Mouse (Mus musculus) lung, postnatal 0 days (tissue): ENCODE measurements around the gene Lhfpl2. TPM values are rescaled to one million over a fixed set of nuclear protein-coding genes. Genes with fewer than 3 reads are reported as not detected.

Experiments
- ATAC-seq: fragments of 200-750 bp; cut with Nextera tagmentation; 2 replicates; pipeline ENCODE4 v1.8.0; 2017; ENCODE audit warnings: moderate library complexity
- DNase-seq: peaks from one replicate; pipeline ENCODE4 v3.0.0-alpha.2; 2016; ENCODE audit warnings: low spot score
- H3K27ac ChIP-seq: fragments of 300-500 bp; sonication (generic); 2 replicates; pipeline ENCODE4 v1.5.1; 2014; ENCODE audit warnings: antibody characterized with exemption, mild to moderate bottlenecking, low read length, mixed read lengths
- H3K27me3 ChIP-seq: fragments of 300-500 bp; sonication (generic); replicated peaks from 2 replicates; pipeline ENCODE4 v1.6.1; 2014; ENCODE audit warnings: low read length, mixed read lengths; ENCODE audit not compliant: insufficient read depth
- H3K36me3 ChIP-seq: fragments of 300-500 bp; sonication (generic); 2 replicates; pipeline ENCODE4 v1.6.1; 2014; ENCODE audit warnings: low read length, mixed read lengths; ENCODE audit not compliant: insufficient read depth
- H3K4me1 ChIP-seq: fragments of 300-500 bp; sonication (generic); 2 replicates; pipeline ENCODE4 v1.6.1; 2014; ENCODE audit warnings: antibody characterized with exemption, low read depth, low read length, mixed read lengths; ENCODE audit not compliant: insufficient read depth
- H3K4me2 ChIP-seq: fragments of 300-500 bp; sonication (generic); replicated peaks from 2 replicates; pipeline ENCODE4 v1.6.1; 2014; ENCODE audit warnings: low read depth, mild to moderate bottlenecking, low read length, moderate library complexity, mixed read lengths
- H3K4me3 ChIP-seq: fragments of 300-500 bp; sonication (generic); 2 replicates; pipeline ENCODE4 v1.5.1; 2014; ENCODE audit warnings: low read depth, low read length
- H3K9ac ChIP-seq: fragments of 300-500 bp; sonication (generic); replicated peaks from 2 replicates; pipeline ENCODE4 v1.6.1; 2014; ENCODE audit warnings: low read depth, mild to moderate bottlenecking
- H3K9me3 ChIP-seq: fragments of 300-500 bp; sonication (generic); 2 replicates; pipeline ENCODE4 v1.6.1; 2016; ENCODE audit warnings: low read length, mixed read lengths
- CTCF ChIP-seq: IDR thresholded peaks from 2 replicates; pipeline ENCODE4 v1.5.1; 2016; ENCODE audit warnings: antibody characterized with exemption, mild to moderate bottlenecking
- EP300 ChIP-seq: IDR thresholded peaks from 2 replicates; pipeline ENCODE4 v1.6.1; 2016; ENCODE audit warnings: antibody characterized with exemption, mild to moderate bottlenecking, control low read depth
- WGBS: fragments of 180-500 bp; shearing (Covaris S2); extraction: QIAGEN DNeasy Blood & Tissue Kit; methylation state at CpG from one replicate; pipeline ENCODE4 v1.1.7; 2014; 5-methylcytosine and 5-hydroxymethylcytosine counted together
- polyA plus RNA-seq: library from polyadenylated mRNA; unstranded; fragments of >200 nt; fragmentation: Nextera tagmentation; extraction: Ambion mirVana; gene quantifications from 2 replicates; pipeline ENCODE4 v1.2.1, GENCODE M21; 2015

Lhfpl2 gene
- polyA plus RNA-seq, 1 experiment from 2014 or later, result 19.9 TPM

- Histone ChIP-seq H3K4me3 (no peak overlapping the region), H3K9ac (no peak overlapping the region), H3K27ac (no peak overlapping the region), H3K4me2 (no peak overlapping the region), H3K4me1 (no peaks in the 10 kb centered on the region), H3K27me3 (no peaks in the 10 kb centered on the region), H3K9me3 (no peaks in the 10 kb centered on the region), H3K36me3 (no peaks in the 10 kb centered on the region)
- 79% methylated on average over 15 of the region's 15 CpGs for WGBS
- ATAC-seq (peak; percentile 58; the same call in 1 of the 2 replicates), DNase-seq (peak; percentile 49)
- TF ChIP-seq CTCF, result no peak
- no peak for TF ChIP-seq EP300
These were observed 26.9 kb downstream of the Lhfpl2 start for GRCm38 (mm10) chr13:94084220-94085126.

GRCm38 (mm10) chr13:94086090-94086808 lies 28.7 kb downstream of the Lhfpl2 start:
- Histone ChIP-seq H3K4me3 (no peak overlapping the region), H3K36me3 (no peaks in the 10 kb centered on the region), H3K4me2 (no peak overlapping the region), H3K4me1 (no peaks in the 10 kb centered on the region), H3K9me3 (no peaks in the 10 kb centered on the region), H3K27me3 (no peaks in the 10 kb centered on the region), H3K9ac (no peak overlapping the region), H3K27ac (no peak overlapping the region)
- 75% methylated on average over 12 of the region's 12 CpGs for WGBS
- ATAC-seq (no peak), DNase-seq (no peak)
- TF ChIP-seq EP300 (no peak), CTCF (no peak)

- no peak overlapping the region for H3K4me3 ChIP-seq
- H3K36me3 ChIP-seq, result no peaks in the 10 kb centered on the region
- H3K27me3 ChIP-seq, result no peaks in the 10 kb centered on the region
- 54% methylated on average over 9 of the region's 9 CpGs for WGBS
- no peak overlapping the region for H3K9ac ChIP-seq
- no peak for DNase-seq
- TF ChIP-seq CTCF (no peak), EP300 (no peak)
- no peak overlapping the region for H3K27ac ChIP-seq
- no peaks in the 10 kb centered on the region for H3K9me3 ChIP-seq
- no peak overlapping the region for H3K4me2 ChIP-seq
- no peak for ATAC-seq
- 0 out of 2 replicates have a peak, but pooled peaks cover 3% of the 10 kb centered on the region for H3K4me1 ChIP-seq
These were observed 29.5 kb downstream of the Lhfpl2 start for GRCm38 (mm10) chr13:94087061-94087460.

GRCm38 (mm10) chr13:94088788-94089187 lies 31.2 kb downstream of the Lhfpl2 start:
- 52% methylated on average over 9 of the region's 9 CpGs for WGBS
- peaks cover 3% of the 10 kb centered on the region; the same call in 1 of the 2 replicates for H3K4me1 ChIP-seq

GRCm38 (mm10) chr13:94089286-94089685 lies 31.7 kb downstream of the Lhfpl2 start:
- Histone ChIP-seq H3K4me3 (no peak overlapping the region), H3K9me3 (no peaks in the 10 kb centered on the region), H3K36me3 (no peaks in the 10 kb centered on the region), H3K4me2 (no peak overlapping the region), H3K9ac (no peak overlapping the region), H3K4me1 (peaks cover 3% of the 10 kb centered on the region; the same call in 1 of the 2 replicates), H3K27me3 (no peaks in the 10 kb centered on the region), H3K27ac (no peak overlapping the region)
- DNase-seq (no peak), ATAC-seq (no peak)
- 69% methylated on average over 9 of the region's 9 CpGs for WGBS
- TF ChIP-seq CTCF (no peak), EP300 (no peak)

More at GRCm38 (mm10) chr13:94088788-94089187, 31.2 kb downstream of the Lhfpl2 start:
- DNase-seq (no peak), ATAC-seq (peak; percentile 16)
- H3K4me3 ChIP-seq, result no peak overlapping the region
- H3K9ac ChIP-seq, result no peak overlapping the region
- H3K27ac ChIP-seq, result no peak overlapping the region
- no peak for TF ChIP-seq EP300
- no peak for TF ChIP-seq CTCF
- no peak overlapping the region for H3K4me2 ChIP-seq
- no peaks in the 10 kb centered on the region for H3K36me3 ChIP-seq
- no peaks in the 10 kb centered on the region for H3K9me3 ChIP-seq
- H3K27me3 ChIP-seq, result no peaks in the 10 kb centered on the region

GRCm38 (mm10) chr13:94091366-94091765 lies 33.8 kb downstream of the Lhfpl2 start:
- Histone ChIP-seq H3K9me3 (no peaks in the 10 kb centered on the region), H3K9ac (no peak overlapping the region), H3K4me3 (no peak overlapping the region), H3K27me3 (no peaks in the 10 kb centered on the region), H3K4me1 (peaks cover 3% of the 10 kb centered on the region; the same call in 1 of the 2 replicates), H3K4me2 (no peak overlapping the region), H3K36me3 (no peaks in the 10 kb centered on the region), H3K27ac (no peak overlapping the region)
- no peak for ATAC-seq
- no peak for TF ChIP-seq EP300
- TF ChIP-seq CTCF, result no peak
- DNase-seq, result no peak
- WGBS, result 44% methylated on average over 2 of the region's 2 CpGs
